Mouse (Mus musculus): Measurements from ENCODE around the gene Olfr478.
"Not testable (repeated sequence)": the region's sequence is repeated elsewhere in the genome, so short reads cannot be mapped to it uniquely, and the experiment has no call there.

Gene Olfr478

GRCm38 (mm10) chr7:108033889-108034288 lies at the start of gene Olfr478:
TSS of gene Olfr478 (minus strand) at chr7:108033989.
- DNase-seq (ENCODE audit: low spot score), result no peak

GRCm38 (mm10) chr7:108079555-108079954 lies 45.8 kb upstream of the Olfr478 start, which contains the start of gene Olfr481:
TSS of gene Olfr481 (plus strand) at chr7:108079855.
- DNase-seq (ENCODE audit: low spot score), result no peak

GRCm38 (mm10) chr7:108067246-108067645 lies 33.5 kb upstream of the Olfr478 start, which contains the start of gene Olfr480:
TSS of gene Olfr480 (minus strand) at chr7:108067346.
- DNase-seq (ENCODE audit: low spot score), result no peak

DNA sequence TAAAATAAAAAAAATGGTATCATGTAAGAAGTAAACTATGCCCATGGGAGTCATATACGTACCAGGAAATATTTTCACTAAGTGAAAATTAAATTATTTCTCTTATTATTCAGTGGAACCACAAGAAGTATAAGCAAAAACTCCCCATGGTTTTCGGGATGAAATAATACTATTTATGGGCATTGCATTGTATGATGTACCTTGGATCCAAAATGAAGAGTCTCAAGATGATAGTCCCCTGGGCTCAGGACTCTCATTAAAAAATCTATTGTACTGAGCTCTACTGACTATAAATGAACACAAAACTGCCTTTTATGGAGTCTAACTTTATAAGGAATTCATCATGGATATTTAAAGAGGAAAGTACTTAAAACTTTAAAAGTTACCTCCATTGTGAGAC lies 16.6 kb upstream of the Olfr478 start, which contains the start of gene Olfr479:
TSS of gene Olfr479 (plus strand) at position 301 of the 400 bp plus-strand sequence.
- DNase-seq (ENCODE audit: low spot score), result no peak

GRCm38 (mm10) chr7:108014256-108014655 lies 19.5 kb downstream of the Olfr478 start:
- not testable (repeated sequence) for DNase-seq (ENCODE audit: low spot score)

GRCm38 (mm10) chr7:107986393-107986792 lies 47.4 kb downstream of the Olfr478 start, which contains the start of gene Olfr477:
TSS of gene Olfr477 (plus strand) at chr7:107986693.
- DNase-seq (ENCODE audit: low spot score), result no peak
